Mouse (Mus musculus) naive thymus-derived CD4-positive, alpha-beta T cell, adult 2 months (primary cell): ENCODE results near the gene Fuca1.

Experiments
- DNase-seq: peaks from one replicate; pipeline ENCODE4 v3.0.0-alpha.2; 2011; ENCODE audit warnings: low read depth

Fuca1 gene

GRCm38 (mm10) chr4:135924418-135924817 lies 3.9 kb downstream of the Fuca1 start:
- no peak for DNase-seq

GRCm38 (mm10) chr4:135925341-135925740 lies 4.8 kb downstream of the Fuca1 start:
- DNase-seq: no peak

GRCm38 (mm10) chr4:135926195-135926808 lies 5.8 kb downstream of the Fuca1 start:
- DNase-seq: no peak

DNA sequence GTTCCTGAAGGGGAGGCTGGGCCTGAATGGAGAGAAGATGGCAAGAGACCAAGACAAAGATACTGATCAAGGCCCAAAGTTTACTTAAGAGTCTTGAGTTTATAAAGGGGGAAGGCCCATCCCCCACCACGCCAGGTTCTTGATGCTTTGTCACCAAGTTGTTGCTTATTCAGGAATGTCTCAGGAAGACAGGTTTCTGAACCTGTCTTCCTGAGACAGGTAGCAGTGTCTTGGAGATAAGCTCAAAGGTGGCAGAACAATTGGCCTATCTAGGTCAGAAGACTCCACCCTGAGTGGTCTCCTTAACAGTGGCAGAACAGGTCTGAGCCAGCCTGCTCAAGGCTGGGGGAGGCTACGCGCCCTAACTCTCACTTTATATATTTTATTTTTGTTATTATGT lies 6.3 kb downstream of the Fuca1 start:
- no peak for DNase-seq

- DNase-seq: no peak
These were observed 7.8 kb downstream of the Fuca1 start for GRCm38 (mm10) chr4:135928376-135928775.

- no peak for DNase-seq
These were observed 8.9 kb downstream of the Fuca1 start for GRCm38 (mm10) chr4:135929405-135929804.

DNA sequence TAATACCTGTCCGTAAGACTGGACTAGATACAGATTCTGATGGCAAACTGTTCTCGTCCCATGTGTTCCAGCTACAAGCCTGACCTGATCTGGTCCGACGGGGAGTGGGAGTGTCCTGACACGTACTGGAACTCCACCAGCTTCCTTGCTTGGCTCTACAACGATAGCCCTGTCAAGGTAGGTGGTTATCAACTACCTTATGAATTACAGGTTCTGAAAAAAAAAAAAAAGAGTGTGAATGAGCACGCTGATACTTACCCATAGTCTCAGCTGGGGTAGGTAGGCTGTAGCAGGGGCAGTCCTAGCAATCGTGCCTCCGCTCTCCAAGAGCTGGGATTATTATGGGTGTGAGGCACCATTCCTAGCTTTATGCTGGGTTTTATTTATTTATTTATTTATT lies 9.3 kb downstream of the Fuca1 start:
- no peak for DNase-seq

- DNase-seq: no peak
These were observed 9.7 kb downstream of the Fuca1 start for GRCm38 (mm10) chr4:135930239-135930638.

DNA sequence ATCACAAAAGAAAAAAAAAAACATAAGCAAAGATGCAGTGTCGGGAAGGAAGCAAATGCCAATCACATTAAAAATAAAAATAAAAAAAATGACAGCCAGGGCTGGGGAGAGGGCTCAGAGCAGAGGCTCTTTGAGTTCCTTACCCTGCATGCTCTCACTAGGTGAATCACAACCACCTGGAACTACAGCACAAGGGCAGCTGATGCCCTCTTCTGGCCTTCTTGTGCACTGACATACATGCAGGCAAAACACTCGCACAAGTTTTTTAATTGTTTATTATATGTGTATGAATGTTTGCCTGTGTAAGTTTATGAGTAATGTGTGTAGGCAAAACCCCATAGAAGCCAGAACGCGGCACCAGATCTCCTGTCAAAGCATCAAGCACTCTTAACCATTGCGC lies 11.3 kb downstream of the Fuca1 start:
- peak; percentile 73 for DNase-seq

DNA sequence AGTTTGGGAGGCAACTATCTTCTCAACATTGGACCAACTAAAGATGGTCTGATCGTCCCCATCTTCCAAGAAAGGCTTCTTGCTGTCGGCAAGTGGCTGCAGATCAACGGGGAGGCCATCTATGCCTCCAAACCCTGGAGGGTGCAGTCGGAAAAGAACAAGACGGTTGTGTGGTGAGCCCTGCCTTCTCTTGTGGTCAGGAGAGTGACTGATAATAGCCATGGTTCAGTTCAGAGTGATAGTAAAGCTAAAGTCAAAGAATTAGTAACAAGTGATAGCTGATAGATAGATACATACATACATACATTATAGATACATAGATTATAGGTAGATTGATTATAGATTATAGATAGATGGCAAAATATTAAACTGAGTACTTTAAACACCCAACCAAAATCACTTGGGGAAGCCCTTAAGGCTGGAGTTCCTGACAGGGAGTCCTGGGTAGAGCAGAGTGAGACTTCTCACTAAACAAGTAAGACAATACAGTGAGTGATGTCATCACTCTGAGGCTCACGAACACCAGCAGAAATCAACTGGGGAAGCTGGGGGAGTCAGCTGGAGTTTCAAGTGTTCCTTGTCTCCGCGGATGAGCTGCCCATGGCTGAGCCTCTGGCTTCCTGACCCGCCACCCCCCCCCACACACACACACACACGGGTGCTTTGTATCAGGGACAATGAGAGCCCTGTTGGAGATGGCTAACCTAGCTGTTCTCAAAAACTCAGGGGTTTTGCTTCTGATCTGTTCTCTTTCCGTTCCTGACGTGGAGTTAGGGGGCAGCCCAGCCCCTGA lies 14.4 kb downstream of the Fuca1 start:
- DNase-seq: no peak

DNA sequence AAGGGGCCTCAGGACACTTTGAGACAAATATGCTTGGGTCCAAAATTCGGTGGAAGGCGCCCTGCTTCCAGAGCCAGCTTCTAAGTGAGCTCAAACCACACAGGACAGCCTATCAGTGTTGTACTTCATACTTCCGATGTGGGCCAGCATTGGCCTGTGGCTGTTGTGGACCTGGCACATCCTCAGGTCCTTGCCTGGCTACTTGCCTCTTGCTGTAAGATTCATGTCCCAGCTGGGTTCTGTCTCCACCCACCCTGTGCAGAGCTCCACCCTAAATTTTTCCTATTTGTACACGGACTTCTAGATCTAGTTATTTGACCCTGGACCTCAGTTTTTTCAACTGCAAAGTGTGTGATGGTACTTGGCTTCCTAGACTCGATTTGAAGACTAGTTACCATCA lies 15.0 kb downstream of the Fuca1 start:
- DNase-seq: no peak

- DNase-seq: no peak
These were observed 18.3 kb downstream of the Fuca1 start for GRCm38 (mm10) chr4:135938858-135939257.

DNA sequence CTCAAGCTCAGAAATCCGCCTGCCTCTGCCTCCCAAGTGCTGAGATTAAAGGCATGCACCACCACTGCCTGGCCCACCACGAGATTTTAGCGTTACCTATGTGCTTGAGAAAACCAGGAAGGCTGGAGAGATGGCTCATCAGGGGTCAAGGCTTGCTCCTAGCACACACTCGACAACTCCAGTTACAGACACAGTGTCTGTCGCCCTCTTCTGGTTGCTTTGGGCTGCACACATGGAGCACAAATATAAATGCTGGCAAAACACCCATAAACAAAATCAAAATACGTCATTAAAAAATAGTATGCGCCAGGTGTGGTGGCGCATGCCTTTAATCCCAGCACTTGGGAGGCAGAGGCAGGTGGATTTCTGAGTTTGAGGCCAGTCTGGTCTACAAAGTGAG lies 20.5 kb downstream of the Fuca1 start:
- peak; percentile 57 for DNase-seq

DNA sequence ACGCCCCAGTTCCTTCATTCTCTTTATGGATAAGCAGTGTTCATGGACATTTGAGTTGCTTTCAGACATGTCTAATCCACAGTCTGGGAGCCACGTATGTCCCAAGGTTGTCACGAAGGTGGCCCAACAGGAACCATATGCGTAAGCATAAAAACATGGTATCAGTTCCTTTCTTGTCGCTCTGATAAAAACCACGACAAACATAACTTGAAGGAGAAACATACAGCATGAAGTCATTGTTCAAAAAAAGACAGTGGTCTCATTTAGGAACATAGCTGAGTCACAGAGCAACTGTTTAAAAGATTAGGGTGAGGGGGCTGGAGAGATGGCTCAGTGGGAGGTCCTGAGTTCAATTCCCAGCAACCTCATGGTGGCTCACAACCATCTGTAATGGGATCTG lies 21.7 kb downstream of the Fuca1 start:
- DNase-seq: no peak

DNA sequence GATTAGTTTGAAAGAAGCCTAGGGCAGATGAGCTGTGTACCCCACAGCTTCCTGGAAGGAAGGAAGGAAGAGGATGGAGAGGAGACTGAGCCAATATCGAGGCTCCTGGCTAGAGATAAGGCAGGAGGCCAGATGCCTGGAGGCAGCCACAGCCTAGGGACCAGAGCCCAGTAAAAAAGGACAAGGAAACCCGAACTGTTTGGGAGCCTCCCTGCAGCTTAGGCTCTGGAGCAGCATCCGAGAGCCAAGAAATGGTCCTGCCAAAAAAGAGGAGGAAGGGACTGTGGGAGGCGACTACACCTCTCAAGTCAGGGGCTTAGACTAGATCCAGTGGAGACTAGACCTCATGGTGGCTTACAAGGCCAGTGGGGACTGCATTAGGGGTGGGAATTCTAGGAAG lies 22.9 kb downstream of the Fuca1 start:
- DNase-seq: no peak

- DNase-seq: no peak
These were observed 25.2 kb downstream of the Fuca1 start for GRCm38 (mm10) chr4:135945706-135946105.

- DNase-seq: peak; percentile 93
These were observed 25.7 kb downstream of the Fuca1 start, which contains the start of gene Hmgcl for GRCm38 (mm10) chr4:135946278-135946658. Hmgcl (plus strand) TSS chr4:135946448.

DNA sequence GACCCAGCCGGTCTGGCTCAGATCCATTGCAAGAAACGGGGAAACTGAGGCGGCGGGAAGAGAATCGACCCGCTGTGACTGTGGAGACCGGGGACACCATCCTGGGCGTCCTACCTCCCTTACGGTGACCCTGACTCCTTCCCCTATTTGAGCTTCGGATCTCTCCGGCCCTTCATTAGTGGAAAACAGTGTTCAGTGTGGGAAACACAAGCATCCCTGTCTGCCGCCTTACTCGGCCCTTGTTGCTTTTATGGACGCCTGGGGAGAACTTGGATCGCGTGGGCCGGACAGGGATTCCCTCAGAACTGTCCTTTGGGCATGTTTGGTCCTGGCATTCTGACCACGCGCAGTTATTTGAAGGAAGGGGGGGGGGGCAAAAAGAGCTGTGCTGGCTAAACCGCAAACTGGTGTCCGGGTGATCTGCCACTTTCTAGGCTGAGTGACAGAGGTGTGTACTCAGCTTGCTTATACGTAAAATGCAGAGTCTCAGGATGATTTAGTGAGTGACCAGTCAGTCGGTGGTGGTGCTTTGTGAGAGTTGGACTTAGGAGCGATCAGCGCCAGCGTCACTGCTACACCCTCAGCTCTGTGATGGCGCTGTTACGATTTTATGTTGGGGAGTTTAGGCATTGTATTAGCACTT lies 26.2 kb downstream of the Fuca1 start:
- DNase-seq: no peak

- no peak for DNase-seq
These were observed 27.6 kb downstream of the Fuca1 start for GRCm38 (mm10) chr4:135948142-135948541.

DNA sequence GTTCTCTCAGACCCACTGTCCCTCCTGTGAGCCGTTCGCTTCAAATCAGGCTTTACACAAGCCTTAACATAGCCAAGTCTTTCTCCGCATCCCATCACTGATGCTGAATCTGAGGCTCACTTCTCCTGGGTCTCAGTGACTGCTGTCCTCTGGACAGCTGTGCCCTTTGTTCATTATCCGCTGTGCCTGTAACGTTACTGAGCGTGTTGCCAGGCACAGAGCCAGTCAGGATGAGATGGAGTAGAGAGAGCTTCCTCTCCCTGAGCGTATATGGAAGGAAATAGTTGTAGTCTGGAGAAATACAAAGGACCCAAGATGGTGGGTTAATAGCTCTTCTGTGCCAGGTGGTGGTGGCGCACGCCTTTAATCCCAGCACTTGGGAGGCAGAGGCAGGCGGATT lies 28.9 kb downstream of the Fuca1 start:
- DNase-seq: no peak

GRCm38 (mm10) chr4:135949911-135950310 lies 29.4 kb downstream of the Fuca1 start:
- no peak for DNase-seq

DNA sequence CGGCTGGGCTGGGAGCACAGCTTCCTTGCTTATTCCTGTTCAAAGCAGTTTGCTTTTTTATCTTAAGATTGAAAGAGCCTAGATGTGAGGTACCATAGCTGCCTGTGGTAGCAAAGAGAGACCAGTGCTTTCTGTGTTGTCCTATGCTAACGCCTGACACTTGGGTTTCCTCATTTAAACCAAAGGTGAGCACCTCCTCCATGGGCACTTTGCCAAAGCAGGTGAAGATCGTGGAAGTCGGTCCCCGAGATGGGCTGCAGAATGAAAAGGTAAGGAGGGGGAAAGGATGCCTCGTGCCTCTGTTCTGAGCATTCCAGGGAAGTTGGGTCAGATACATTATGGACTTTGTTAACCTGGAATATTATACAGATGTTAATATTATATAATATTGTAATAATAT lies 29.8 kb downstream of the Fuca1 start:
- DNase-seq: no peak

DNA sequence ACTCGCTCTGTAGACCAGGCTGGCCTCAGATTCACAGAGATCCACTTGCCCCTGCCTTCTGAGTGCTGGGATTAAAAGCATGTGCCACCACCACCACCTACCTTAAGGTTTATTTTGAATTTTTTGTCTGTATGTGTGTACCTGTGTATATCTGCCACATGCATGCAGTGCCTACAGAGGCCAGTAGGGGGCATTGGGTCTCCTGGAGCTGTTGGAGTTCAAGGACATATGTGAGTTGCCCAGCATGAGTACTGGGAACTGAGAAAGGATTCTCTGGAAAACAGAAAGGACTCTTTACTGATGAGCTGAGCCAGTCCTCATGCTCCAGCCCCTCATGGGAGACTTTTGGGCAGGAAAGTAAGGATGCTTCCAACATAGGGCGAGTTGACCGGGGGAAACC lies 31.0 kb downstream of the Fuca1 start:
- DNase-seq: peak; percentile 51
